ENCODE assay signal across 8 mouse cellular contexts in the genomic region with DNA sequence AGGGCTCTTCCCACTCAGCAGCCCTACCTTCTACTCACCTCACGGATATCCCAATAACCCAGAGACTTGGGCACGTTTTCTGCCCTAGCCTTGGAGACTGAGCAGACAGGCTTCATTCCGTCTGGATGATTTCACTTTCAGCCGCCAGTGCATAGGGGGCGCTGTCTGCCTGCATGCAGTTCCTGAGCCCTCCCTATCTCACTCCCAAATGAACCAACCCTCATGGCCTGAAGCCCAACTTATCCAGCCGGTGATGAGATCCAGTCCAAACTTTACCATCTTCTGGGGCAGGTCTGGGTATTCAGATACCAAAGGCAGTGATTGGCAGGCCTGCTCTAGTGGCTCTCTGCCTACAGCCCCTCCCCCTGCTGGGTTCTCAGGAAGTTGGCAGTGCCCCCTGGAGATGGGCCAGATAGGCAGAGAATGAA. TPM values are rescaled to one million over a fixed set of nuclear protein-coding genes. Genes with fewer than 3 reads are reported as not detected.
DNase-seq lines count a peak whose midpoint lies in the region; ATAC-seq lines count a peak whose summit lies in the region.

No protein-coding gene starts in this region.

- H3K27me3 ChIP-seq in hindbrain, embryonic 16.5 days (replicated peaks; ENCODE audit: control insufficient read depth, insufficient read depth, low read length), result no peaks in the 10 kb centered on the region
- no peaks in the 10 kb centered on the region for H3K27me3 ChIP-seq in splenic B cell, adult 2 months (ENCODE audit: control insufficient read depth, insufficient read depth, low read length, poor library complexity, severe bottlenecking)

- H3K4me2 ChIP-seq in hindbrain, embryonic 16.5 days (ENCODE audit: low read length), result no peak overlapping the region

- no peaks in the 10 kb centered on the region; the same call in 1 of the 2 replicates for H3K4me1 ChIP-seq in hindbrain, embryonic 16.5 days (ENCODE audit: control insufficient read depth, insufficient read depth, low read depth, low read length)

- ATAC-seq in CD4-positive, CD25-positive, alpha-beta regulatory T cell, adult 4 months, result no peak
- ATAC-seq in hindbrain, embryonic 16.5 days, result peak; percentile 92

- no peak overlapping the region for H3K9ac ChIP-seq in hindbrain, embryonic 16.5 days (ENCODE audit: low read depth, low read length)

- WGBS in hindbrain, embryonic 16.5 days, result 23% methylated on average over 6 of the region's 6 CpGs

- no peaks in the 10 kb centered on the region for H3K9me3 ChIP-seq in hindbrain, embryonic 16.5 days (ENCODE audit: control insufficient read depth, low read length)

- H3K36me3 ChIP-seq in hindbrain, embryonic 16.5 days (ENCODE audit: control insufficient read depth, insufficient read depth, low read length), result no peaks in the 10 kb centered on the region
- H3K36me3 ChIP-seq in splenic B cell, adult 2 months (ENCODE audit: control insufficient read depth, insufficient read depth, low read length, poor library complexity, severe bottlenecking), result no peaks in the 10 kb centered on the region

- 0 out of 2 replicates have a peak overlapping the region, but pooled peaks have one; percentile 36 for H3K27ac ChIP-seq in hindbrain, embryonic 16.5 days (ENCODE audit: low read depth, low read length)

- no peak overlapping the region for H3K4me3 ChIP-seq in hindbrain, embryonic 16.5 days (ENCODE audit: low read length)

- peak; percentile 31 for DNase-seq in CD4-positive, CD25-positive, alpha-beta regulatory T cell, adult 2 months (ENCODE audit: low read depth, low spot score)
- peak; percentile 26 for DNase-seq in cerebellum, adult 11 months
- DNase-seq in forelimb bud, embryonic 11.5 days (ENCODE audit: low read depth, low spot score), result peak; percentile 18
- DNase-seq in layer of hippocampus, postnatal 36 days, result peak; percentile 49 to 68
- peak; percentile 25 for DNase-seq in mesoderm, embryonic 11.5 days (ENCODE audit: low read depth, low spot score)
- DNase-seq in splenic B cell, adult 2 months (ENCODE audit: low read depth, low spot score), result peak; percentile 23

RNA-seq across cellular contexts. Expression of a gene that starts 9.8 kb away (rescaled TPM):
- polyA plus RNA-seq in CD4-positive, CD25-positive, alpha-beta regulatory T cell, adult 4 months (2017; shearing (Covaris generic)), result not detected
- 10.5 and 10.6 TPM in 2 replicates for polyA plus RNA-seq in hindbrain, embryonic 16.5 days (2015; fragmentation: Nextera tagmentation; extraction: Ambion mirVana)
- 10 to 100 TPM; 15.0 to 16.0 TPM for total RNA-seq in layer of hippocampus, postnatal 36 days (2021)

RNA-seq across cellular contexts. Expression of a gene that starts 15.7 kb away (rescaled TPM):
- polyA plus RNA-seq in CD4-positive, CD25-positive, alpha-beta regulatory T cell, adult 4 months (2017; shearing (Covaris generic)), result not detected
- not detected in 2 replicates for polyA plus RNA-seq in hindbrain, embryonic 16.5 days (2015; fragmentation: Nextera tagmentation; extraction: Ambion mirVana)
- total RNA-seq in layer of hippocampus, postnatal 36 days (2021), result not detected

RNA-seq across cellular contexts. Expression of a gene that starts 21.7 kb away (rescaled TPM):
- polyA plus RNA-seq in CD4-positive, CD25-positive, alpha-beta regulatory T cell, adult 4 months (2017; shearing (Covaris generic)), result 1 to 10 TPM; 1.4 to 2.1 TPM
- polyA plus RNA-seq in hindbrain, embryonic 16.5 days (2015; fragmentation: Nextera tagmentation; extraction: Ambion mirVana), result 41.8 and 43.2 TPM in 2 replicates
- 100 to 1,000 TPM; 161 to 173 TPM for total RNA-seq in layer of hippocampus, postnatal 36 days (2021)

RNA-seq across cellular contexts. Expression of a gene that starts 32.9 kb away (rescaled TPM):
- polyA plus RNA-seq in CD4-positive, CD25-positive, alpha-beta regulatory T cell, adult 4 months (2017; shearing (Covaris generic)), result not detected
- 11.1 and 11.8 TPM in 2 replicates for polyA plus RNA-seq in hindbrain, embryonic 16.5 days (2015; fragmentation: Nextera tagmentation; extraction: Ambion mirVana)
- total RNA-seq in layer of hippocampus, postnatal 36 days (2021), result 1 to 10 TPM; 3.1 to 3.6 TPM

RNA-seq across cellular contexts. Expression of a gene that starts 57.7 kb away (rescaled TPM):
- 1 to 10 TPM in 1 of 2 experiments, not detected in 1; 1.4 TPM for polyA plus RNA-seq in CD4-positive, CD25-positive, alpha-beta regulatory T cell, adult 4 months (2017; shearing (Covaris generic))
- polyA plus RNA-seq in hindbrain, embryonic 16.5 days (2015; fragmentation: Nextera tagmentation; extraction: Ambion mirVana), result 270 and 292 TPM in 2 replicates
- total RNA-seq in layer of hippocampus, postnatal 36 days (2021), result 100 to 1,000 TPM; 258 to 289 TPM

Comparison
In these comparisons a context has a peak if more than half of its experiments do, and no peak if none do; other contexts are left out.
1. RNA of a gene that starts 9.8 kb away (polyA plus RNA-seq): 10.5 to 10.6 TPM in hindbrain, embryonic 16.5 days; not detected in CD4-positive, CD25-positive, alpha-beta regulatory T cell, adult 4 months; every median in the first group is over 10 times any median in the second.
2. RNA of a gene that starts 21.7 kb away (polyA plus RNA-seq): 41.8 to 43.2 TPM in hindbrain, embryonic 16.5 days; 1.4 to 2.1 TPM in CD4-positive, CD25-positive, alpha-beta regulatory T cell, adult 4 months; every median in the first group is over 10 times any median in the second.
3. Peak in every context shown above with its lines, with median percentiles within 50 percentile points of each other: DNase-seq.